Mouse (Mus musculus) CH12.LX (cell line): ENCODE data around the gene Rsad1. TPM values are rescaled to one million over a fixed set of nuclear protein-coding genes. Genes with fewer than 3 reads are reported as not detected.

Experiments used
- DNase-seq: peaks from one replicate; pipeline ENCODE4 v3.0.0-alpha.2; 2013; ENCODE audit errors: extremely low read depth
- H3K27ac ChIP-seq: 2 replicates; pipeline ENCODE4 v1.5.1; 2012; ENCODE audit warnings: low read depth, mild to moderate bottlenecking, control low read depth, moderate library complexity; ENCODE audit not compliant: insufficient read depth
- H3K27me3 ChIP-seq: replicated peaks from 2 replicates; pipeline ENCODE3; 2012; ENCODE audit warnings: inconsistent platforms
- H3K36me3 ChIP-seq, 2 experiments: replicated peaks in 1 of 2; 2 replicates each; pipeline versions ENCODE3 to v1.6.1; 2012; ENCODE audit warnings: inconsistent platforms in 1 of 2, low read length in 1 of 2, mild to moderate bottlenecking in 1 of 2, mixed read lengths in 1 of 2, moderate library complexity in 1 of 2; ENCODE audit not compliant: control insufficient read depth in 1 of 2, insufficient read depth in 1 of 2
- H3K4me1 ChIP-seq, 2 experiments: 2 replicates each; pipeline ENCODE4 v1.6.1; 2012; ENCODE audit warnings: inconsistent platforms in 1 of 2, moderate library complexity in 1 of 2; ENCODE audit not compliant: insufficient read depth in 2 of 2, control insufficient read depth in 1 of 2
- H3K4me2 ChIP-seq: 2 replicates; pipeline ENCODE4 v1.6.1; 2012; ENCODE audit warnings: low read depth, mild to moderate bottlenecking, control low read depth; ENCODE audit not compliant: poor library complexity, insufficient read depth, severe bottlenecking
- H3K4me3 ChIP-seq, 3 experiments: fragments of 150-350 bp in 1 of 3; sonication (generic) in 1 of 3; replicated peaks in 1 of 3; 2 replicates each; pipeline versions ENCODE3 to v1.5.1; 2011 to 2012; ENCODE audit warnings: low read depth in 2 of 3, low read length in 2 of 3, mild to moderate bottlenecking in 2 of 3, moderate library complexity in 2 of 3, control low read depth in 1 of 3, improper control_type of control experiment in 1 of 3, inconsistent platforms in 1 of 3, mixed read lengths in 1 of 3; ENCODE audit not compliant: poor library complexity in 1 of 3
- H3K79me2 ChIP-seq: replicated peaks from 2 replicates; pipeline ENCODE4 v1.6.1; 2012; ENCODE audit warnings: mild to moderate bottlenecking, moderate library complexity; ENCODE audit not compliant: control insufficient read depth, poor library complexity, insufficient read depth, severe bottlenecking; ENCODE audit errors: extremely low read depth
- H3K9ac ChIP-seq: 2 replicates; pipeline ENCODE4 v1.6.1; 2012; ENCODE audit warnings: low read depth, mild to moderate bottlenecking, control low read depth, moderate library complexity; ENCODE audit not compliant: insufficient read depth
- H3K9me3 ChIP-seq: replicated peaks from 2 replicates; pipeline ENCODE3; 2012; ENCODE audit warnings: low read length, inconsistent platforms, mixed read lengths
- BHLHE40 ChIP-seq: IDR thresholded peaks from 2 replicates; pipeline ENCODE4 v1.6.1; 2011; ENCODE audit warnings: mild to moderate bottlenecking, low read depth, low read length, improper control_type of control experiment
- CHD2 ChIP-seq: IDR thresholded peaks from 2 replicates; pipeline ENCODE4 v1.6.1; 2011; ENCODE audit warnings: low read length, improper control_type of control experiment
- ELF1 ChIP-seq: IDR thresholded peaks from 2 replicates; pipeline ENCODE4 v1.6.1; 2014; ENCODE audit warnings: low read depth, mild to moderate bottlenecking, inconsistent platforms, low read length, improper control_type of control experiment
- ETS1 ChIP-seq: conservative IDR thresholded peaks from 2 replicates; pipeline ENCODE4 v1.6.1; 2012; ENCODE audit warnings: low read depth, mild to moderate bottlenecking, inconsistent platforms, low read length, improper control_type of control experiment, moderate library complexity
- GABPA ChIP-seq: IDR thresholded peaks from 2 replicates; pipeline ENCODE4 v1.6.1; 2012; ENCODE audit warnings: low read depth, low read length, improper control_type of control experiment, inconsistent platforms; ENCODE audit not compliant: insufficient replicate concordance
- HCFC1 ChIP-seq: IDR thresholded peaks from 2 replicates; pipeline ENCODE4 v1.6.1; 2012; ENCODE audit warnings: low read depth, mild to moderate bottlenecking, inconsistent platforms, low read length, improper control_type of control experiment
- JUND ChIP-seq: conservative IDR thresholded peaks from 2 replicates; pipeline ENCODE4 v1.6.1; 2011; ENCODE audit warnings: low read depth, low read length, improper control_type of control experiment
- KAT2A ChIP-seq: IDR thresholded peaks from 2 replicates; pipeline ENCODE4 v1.6.1; 2012; ENCODE audit warnings: low read length, improper control_type of control experiment, inconsistent platforms; ENCODE audit not compliant: insufficient replicate concordance
- MAFK ChIP-seq: IDR thresholded peaks from 2 replicates; pipeline ENCODE4 v1.6.1; 2011; ENCODE audit warnings: low read length, improper control_type of control experiment; ENCODE audit not compliant: insufficient replicate concordance
- MAZ ChIP-seq: IDR thresholded peaks from 2 replicates; pipeline ENCODE4 v1.6.1; 2012; ENCODE audit warnings: low read depth, mild to moderate bottlenecking, inconsistent platforms, low read length, improper control_type of control experiment, moderate library complexity
- MEF2A ChIP-seq: IDR thresholded peaks from 2 replicates; pipeline ENCODE4 v1.6.1; 2014; ENCODE audit warnings: low read depth, mild to moderate bottlenecking, inconsistent platforms, low read length, improper control_type of control experiment, borderline replicate concordance
- NELFE ChIP-seq: IDR thresholded peaks from 2 replicates; pipeline ENCODE4 v1.6.1; 2011; ENCODE audit warnings: low read depth, low read length, improper control_type of control experiment
- PAX5 ChIP-seq: IDR thresholded peaks from 2 replicates; pipeline ENCODE4 v1.6.1; 2012; ENCODE audit warnings: low read length, inconsistent platforms, mixed read lengths
- POLR2AphosphoS2 ChIP-seq: IDR thresholded peaks from 2 replicates; pipeline ENCODE4 v1.6.1; 2011; ENCODE audit warnings: low read depth, low read length, improper control_type of control experiment
- RAD21 ChIP-seq: IDR thresholded peaks from 2 replicates; pipeline ENCODE4 v1.6.1; 2011; ENCODE audit warnings: low read depth, mild to moderate bottlenecking, low read length, improper control_type of control experiment, moderate library complexity
- SMC3 ChIP-seq: IDR thresholded peaks from 2 replicates; pipeline ENCODE4 v1.6.1; 2011; ENCODE audit warnings: low read depth, low read length, improper control_type of control experiment
- TBP ChIP-seq: conservative IDR thresholded peaks from 2 replicates; pipeline ENCODE4 v1.6.1; 2011; ENCODE audit warnings: low read depth, low read length, improper control_type of control experiment
- TCF12 ChIP-seq: IDR thresholded peaks from 2 replicates; pipeline ENCODE4 v1.6.1; 2014; ENCODE audit warnings: low read depth, mild to moderate bottlenecking, inconsistent platforms, low read length, improper control_type of control experiment
- USF2 ChIP-seq: conservative IDR thresholded peaks from 2 replicates; pipeline ENCODE4 v1.6.1; 2011; ENCODE audit warnings: low read depth, low read length, improper control_type of control experiment
- ZKSCAN1 ChIP-seq: IDR thresholded peaks from 2 replicates; pipeline ENCODE4 v1.6.1; 2012; ENCODE audit warnings: low read depth, inconsistent platforms, low read length, improper control_type of control experiment, borderline replicate concordance
- ZMIZ1 ChIP-seq: IDR thresholded peaks from 2 replicates; pipeline ENCODE4 v1.6.1; 2012; ENCODE audit warnings: low read depth, mild to moderate bottlenecking, inconsistent platforms, low read length, improper control_type of control experiment
- ZNF384 ChIP-seq: IDR thresholded peaks from 2 replicates; pipeline ENCODE4 v1.6.1; 2012; ENCODE audit warnings: low read depth, low read length, improper control_type of control experiment, inconsistent platforms
- dilution Hi-C: fragments of 300-500 bp; cut with MboI; formaldehyde crosslinking; loops from 2 replicates; pipeline ENCODE4 v1.14.3; 2020; ENCODE audit warnings: low sequenced_read_pairs; ENCODE audit not compliant: extremely low pct_unique_long_range_greater_than_20kb, extremely low pct_ligation_motif_present
- in situ Hi-C: fragments of 300-500 bp; cut with MboI; formaldehyde crosslinking; loops from 3 replicates; pipeline ENCODE4 v1.14.3; 2019; ENCODE audit warnings: low sequenced_read_pairs, low pct_ligation_motif_present, low pct_unique_long_range_greater_than_20kb, mixed read lengths
- polyA plus RNA-seq: library from polyadenylated mRNA; unstranded; fragments of >175 nt; gene quantifications from 2 replicates; pipeline ENCODE4 v1.2.1, GENCODE M21; 2012; ENCODE audit warnings: low read depth; ENCODE audit not compliant: insufficient read length
- total RNA-seq, 2 experiments: library from RNA; depleted of rRNA; stranded (reverse); fragments of 300-350 nt in 1 of 2; fragments of >200 nt in 1 of 2; gene quantifications; 2 replicates each; pipeline ENCODE4 v1.2.3; 2012 to 2014

Rsad1 gene
- total and polyA plus RNA-seq, 3 experiments = 7.3 to 9.3 (median 9.2) TPM

DNA sequence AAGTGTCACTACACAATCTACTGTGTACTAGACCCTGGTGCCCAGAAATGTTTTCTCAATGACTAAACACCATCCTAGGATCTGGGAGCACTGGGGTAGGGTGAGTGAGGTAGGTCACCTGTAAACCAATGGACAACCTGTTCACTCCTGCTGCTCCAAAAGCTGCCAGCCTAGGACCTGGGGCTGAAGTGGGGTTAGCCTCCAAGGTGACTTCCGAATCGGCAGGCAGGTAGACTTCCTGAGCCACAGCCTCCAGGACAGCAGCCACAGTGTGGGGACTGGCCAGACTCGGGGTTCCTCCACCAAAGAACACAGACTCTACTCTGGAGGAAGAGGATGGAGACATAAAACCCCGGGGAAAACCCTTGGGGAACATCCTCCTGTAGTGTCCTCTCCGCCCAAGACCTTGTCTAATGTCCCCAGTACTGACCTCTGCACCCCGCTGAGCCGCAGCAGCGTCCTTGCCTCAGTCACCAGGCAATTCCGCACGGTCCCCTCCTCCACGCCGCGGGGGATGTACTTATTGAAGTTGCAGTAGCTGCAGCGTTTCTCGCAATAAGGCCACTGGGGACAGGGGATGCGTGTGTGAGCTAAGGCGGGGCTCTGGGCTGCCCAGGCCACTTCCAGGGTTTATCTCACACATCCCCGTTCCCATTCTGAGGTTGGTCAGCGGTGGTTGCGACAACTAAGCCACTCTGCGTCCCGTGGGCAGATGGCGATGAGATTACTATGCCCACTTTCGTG, 842 bp downstream of the Rsad1 start:
- Histone ChIP-seq H3K4me1 (peaks cover 2 to 25% of the 10 kb centered on the region in 2 experiments), H3K27ac (no peak overlapping the region), H3K9me3 (peaks cover 3% of the 10 kb centered on the region), H3K27me3 (no peaks in the 10 kb centered on the region), H3K4me3 (peak overlapping the region; percentile 59 to 94 (median 64)), H3K36me3 (peaks cover 0 to 34% of the 10 kb centered on the region in 2 experiments), H3K9ac (peak overlapping the region; percentile 28), H3K4me2 (peak overlapping the region; percentile 50), H3K79me2 (no peaks in the 10 kb centered on the region)
- TF ChIP-seq KAT2A (no peak), MAZ (no peak), RAD21 (no peak), CHD2 (no peak; the same call in 1 of the 2 replicates), NELFE (no peak), USF2 (no peak), PAX5 (no peak), ZNF384 (no peak), ELF1 (no peak), ZKSCAN1 (no peak), TBP (no peak), MAFK (no peak)
- in situ Hi-C loops = no loop called here
- DNase-seq = peak; percentile 34
- dilution Hi-C loops = no loop called here

DNA sequence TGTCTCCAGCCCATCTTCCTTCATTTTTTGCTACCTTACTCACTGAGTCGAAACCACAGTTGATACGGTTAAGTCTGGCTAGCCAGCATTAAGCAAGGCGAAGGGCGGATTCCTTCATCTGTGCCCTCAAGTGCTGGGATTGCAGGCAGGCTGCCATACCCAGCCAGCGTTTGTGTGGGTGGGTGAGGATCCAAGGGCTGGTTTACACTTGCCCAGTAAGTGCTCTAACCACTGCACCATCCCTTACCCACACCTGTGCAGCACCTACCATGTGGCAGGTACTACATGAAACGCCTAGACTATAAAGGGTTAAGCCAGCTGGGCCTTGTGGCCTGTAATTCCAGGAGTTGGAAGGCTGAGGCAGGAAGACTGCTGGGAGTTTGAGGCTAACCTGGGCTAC, 1.8 kb downstream of the Rsad1 start:
- no peaks in the 10 kb centered on the region for H3K79me2 ChIP-seq
- dilution Hi-C loops (no loop called here), in situ Hi-C loops (no loop called here)
- no peak overlapping the region for H3K27ac ChIP-seq
- H3K9ac ChIP-seq = no peak overlapping the region
- no peak for DNase-seq
- peaks cover 2 to 25% of the 10 kb centered on the region in 2 experiments for H3K4me1 ChIP-seq
- H3K4me3 ChIP-seq = no peak overlapping the region
- H3K4me2 ChIP-seq = no peak overlapping the region
- peaks cover 1 to 41% of the 10 kb centered on the region in 2 experiments for H3K36me3 ChIP-seq
- peaks cover 3% of the 10 kb centered on the region for H3K9me3 ChIP-seq
- no peak for TF ChIP-seq ZKSCAN1
- no peak for TF ChIP-seq HCFC1
- no peak for TF ChIP-seq MAFK
- TF ChIP-seq ZMIZ1 = no peak
- TF ChIP-seq ELF1 = no peak
- no peak for TF ChIP-seq ZNF384
- no peak for TF ChIP-seq TBP
- TF ChIP-seq SMC3 = no peak
- no peak for TF ChIP-seq KAT2A
- TF ChIP-seq POLR2AphosphoS2 = no peak
- TF ChIP-seq TCF12 = no peak
- no peak for TF ChIP-seq CHD2
- TF ChIP-seq ETS1 = no peak
- TF ChIP-seq BHLHE40 = no peak
- TF ChIP-seq NELFE = no peak
- TF ChIP-seq JUND = no peak
- no peak for TF ChIP-seq MEF2A
- TF ChIP-seq GABPA = no peak
- TF ChIP-seq RAD21 = no peak
- H3K27me3 ChIP-seq = no peaks in the 10 kb centered on the region
